Mouse (Mus musculus) erythroblast, embryonic 14.5 days (primary cell): ENCODE results near the gene Slc44a2.

ENCODE experiments used
- GATA1 ChIP-seq: IDR thresholded peaks from 2 replicates; pipeline ENCODE4 v1.6.1; 2012; ENCODE audit warnings: low read length, inconsistent platforms, mixed read lengths
- TAL1 ChIP-seq: IDR thresholded peaks from 3 replicates; pipeline ENCODE4 v1.6.1; 2012; ENCODE audit warnings: low read length, inconsistent platforms, mixed read lengths

DNA sequence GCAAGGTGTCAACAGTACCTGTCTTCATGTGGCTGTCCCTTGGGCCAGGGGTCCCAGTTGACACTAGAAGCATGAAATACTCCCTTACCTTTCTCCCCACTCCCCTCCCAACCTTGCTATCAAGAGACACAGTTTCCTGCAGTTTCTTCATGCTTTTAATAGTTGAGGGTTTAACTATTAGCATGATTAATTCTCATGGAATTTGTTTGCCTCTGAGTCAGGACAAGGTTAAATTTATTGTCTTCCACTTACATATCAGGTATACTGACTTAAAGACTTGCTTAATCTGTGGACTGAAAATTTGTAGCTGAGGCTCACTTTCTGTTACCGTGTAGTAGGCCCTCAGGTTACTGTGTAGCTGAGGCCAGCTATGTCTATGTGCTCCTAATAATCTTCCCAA, 13.0 kb downstream of the Slc44a2 start:
- TF ChIP-seq GATA1 (no peak), TAL1 (no peak)
